Mouse (Mus musculus) leukemia stem cell, adult 10-12 weeks (primary cell): Measurements from ENCODE around the gene Tex45. TPM values are rescaled to one million over a fixed set of nuclear protein-coding genes. Genes with fewer than 3 reads are reported as not detected.

Source experiments
- polyA plus RNA-seq: library from polyadenylated mRNA; stranded (reverse); fragments of >175 nt; gene quantifications from 2 replicates; pipeline ENCODE4 v1.2.3, GENCODE M21; 2012; ENCODE audit warnings: low replicate concordance

The Tex45 gene
- polyA plus RNA-seq, result not detected in 2 replicates

DNA sequence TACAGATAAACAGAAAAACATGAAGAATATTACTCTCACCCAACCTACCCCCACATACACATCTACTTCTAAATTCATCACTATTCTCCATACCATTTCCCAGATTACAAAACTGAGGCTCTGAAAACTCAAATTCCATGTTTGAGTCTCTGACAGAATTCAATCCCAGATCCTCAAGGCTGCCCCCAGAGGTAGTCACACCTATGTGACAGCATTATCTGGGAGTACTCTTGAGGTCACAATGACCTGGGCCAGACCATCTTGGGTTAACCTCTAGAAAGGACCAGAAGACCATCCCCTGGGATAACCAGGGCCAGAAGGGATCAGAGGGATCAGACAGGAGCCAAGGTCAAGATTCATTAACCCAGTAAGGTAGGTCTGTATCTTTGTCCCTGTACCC, at the start of gene Tex45:
TSS of gene Tex45 (plus strand) at position 301 of the 400 bp plus-strand sequence.

DNA sequence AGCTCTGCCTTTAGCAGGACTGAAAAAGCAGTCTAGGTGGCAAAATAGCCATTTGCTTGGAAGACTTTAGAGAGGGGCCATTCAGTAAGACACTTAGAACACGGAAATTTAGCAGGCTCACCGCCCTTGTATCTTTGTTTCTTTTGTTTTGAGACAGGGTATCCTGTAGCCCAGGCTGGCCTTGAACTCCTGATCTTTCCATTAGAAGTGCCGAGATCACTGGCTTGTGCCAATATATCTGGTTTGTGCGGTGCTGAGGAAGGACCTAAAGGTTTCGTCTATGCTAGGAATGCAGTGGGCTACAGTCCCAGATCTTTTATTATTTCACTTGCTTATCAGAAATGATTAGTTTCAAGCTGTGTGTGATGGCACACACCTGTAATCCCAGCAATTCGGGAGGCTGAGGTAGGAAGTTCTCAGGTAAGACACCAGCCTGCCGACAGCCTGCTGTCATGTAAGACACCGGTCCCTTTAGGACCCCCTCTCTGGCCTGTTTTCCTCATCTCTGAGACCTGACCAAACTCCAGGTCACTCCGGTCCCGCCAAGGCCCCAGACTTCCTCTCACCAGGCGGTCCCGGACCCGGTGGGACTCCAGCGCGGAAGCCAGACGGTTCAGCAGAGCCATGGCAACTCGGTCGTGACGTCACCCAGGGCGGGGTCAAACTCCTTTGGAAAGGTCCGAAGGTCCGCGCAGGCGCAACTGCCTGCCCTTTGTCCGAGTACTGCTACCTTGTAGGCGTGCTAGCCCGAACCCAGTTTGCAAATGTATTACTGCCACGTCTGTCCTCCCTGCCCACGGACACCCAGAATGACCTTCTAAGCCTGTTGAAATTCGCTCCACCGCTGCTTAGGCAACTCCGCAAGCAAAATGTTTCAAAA, 3.4 kb upstream of the Tex45 start, which contains the start of gene Pex11g:
TSS of gene Pex11g (minus strand) at position 675 of the 880 bp plus-strand sequence.

GRCm38 (mm10) chr8:3492901-3493844, 22.5 kb downstream of the Tex45 start, which contains the start of gene Zfp358:
Gene Zfp358, plus strand, starts transcription at chr8:3493138.

DNA sequence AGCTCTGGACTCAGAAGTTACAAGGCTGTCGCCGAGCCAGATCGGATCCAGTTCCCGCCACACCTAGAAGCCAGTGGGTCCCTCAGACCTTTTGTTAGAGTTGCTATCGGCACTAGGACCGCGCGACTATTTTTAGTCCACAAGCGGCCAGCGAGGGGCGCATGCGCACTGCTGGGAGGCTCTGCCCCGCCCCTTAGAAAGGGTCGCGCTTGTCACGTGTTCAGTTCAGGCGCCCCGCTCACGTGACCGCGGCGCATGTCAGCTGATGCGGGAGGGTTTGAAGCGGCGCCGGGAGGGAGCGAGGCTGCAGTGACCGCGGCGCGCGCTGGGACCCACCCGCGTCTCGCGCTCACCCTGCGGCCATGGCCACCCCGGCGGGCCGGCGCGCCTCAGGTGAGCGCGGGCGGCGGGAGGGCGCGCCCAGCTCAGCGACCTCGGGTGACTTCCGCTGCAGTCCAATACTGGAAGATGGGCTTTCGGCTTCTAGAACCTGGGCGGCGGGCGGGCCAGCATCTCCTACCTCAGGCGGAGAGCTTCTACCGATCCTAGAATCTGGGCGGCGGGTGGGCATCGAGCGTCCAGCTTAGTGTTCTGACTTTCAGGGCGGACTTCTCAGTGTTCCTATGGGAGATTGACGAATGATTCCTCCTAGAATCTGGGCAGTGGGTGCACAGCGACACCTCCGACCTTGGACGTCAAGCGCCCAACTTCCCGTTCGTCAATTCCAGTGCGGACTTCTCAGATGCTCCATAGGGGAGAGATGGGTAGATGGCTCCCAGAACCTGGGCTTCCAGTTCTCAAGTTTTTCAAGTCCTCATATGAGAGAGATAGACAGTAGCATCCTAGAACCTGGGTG, 29.8 kb downstream of the Tex45 start, which contains the start of gene Mcoln1:
TSS of gene Mcoln1 (plus strand) at position 223 of the 856 bp plus-strand sequence.

DNA sequence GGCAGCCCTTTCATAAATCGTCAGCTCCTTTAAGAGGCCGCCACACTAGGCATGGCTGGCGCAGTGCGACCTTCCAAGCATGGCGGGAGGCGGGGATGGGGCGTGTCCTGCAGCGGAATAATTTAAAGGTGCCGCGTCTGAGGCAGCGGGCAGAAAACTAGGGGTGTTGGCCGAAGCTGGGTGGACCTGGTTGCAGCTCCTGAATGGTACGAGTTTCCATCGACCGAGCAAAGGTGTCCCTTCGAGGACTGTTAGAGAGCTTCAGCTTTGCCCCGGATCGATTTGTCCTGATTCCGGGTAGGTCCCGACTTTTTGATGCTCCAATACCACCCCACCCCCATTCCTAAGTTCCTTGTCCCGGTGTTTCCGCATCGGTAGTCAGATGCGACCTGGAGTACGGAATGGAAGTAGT, 44.6 kb downstream of the Tex45 start, which contains the start of gene Pnpla6:
TSS of gene Pnpla6 (plus strand) at position 125 of the 412 bp plus-strand sequence.

Other genes with a start within 250 kb of the Tex45 start
- 3.3 and 3.8 TPM in 2 replicates for gene Insr, start 191.2 kb upstream of the Tex45 start, polyA plus RNA-seq
- 1.9 and 2.8 TPM in 2 replicates for gene A430078G23Rik, start 117.4 kb upstream of the Tex45 start, polyA plus RNA-seq
- gene Arhgef18, start 77.9 kb upstream of the Tex45 start, polyA plus RNA-seq, result 28.5 and 65.0 TPM in 2 replicates
- 0.23 and 0.54 TPM in 2 replicates for gene Pex11g, start 3.2 kb upstream of the Tex45 start, polyA plus RNA-seq
- 3.4 and 6.5 TPM in 2 replicates for gene Zfp358, start 22.3 kb downstream of the Tex45 start, polyA plus RNA-seq
- gene Mcoln1, start 29.6 kb downstream of the Tex45 start, polyA plus RNA-seq, result 78.2 and 241 TPM in 2 replicates
- gene Pnpla6, start 44.5 kb downstream of the Tex45 start, polyA plus RNA-seq, result 21.4 and 33.0 TPM in 2 replicates
- 0.19 TPM in 1 of 2 replicates, not detected in the other for gene C330021F23Rik, start 97.1 kb downstream of the Tex45 start, polyA plus RNA-seq
- gene Camsap3, start 116.4 kb downstream of the Tex45 start, polyA plus RNA-seq, result 0.42 and 0.58 TPM in 2 replicates
- 27.6 and 38.9 TPM in 2 replicates for gene Xab2, start 150.5 kb downstream of the Tex45 start, polyA plus RNA-seq
- gene Pet100, start 150.7 kb downstream of the Tex45 start, polyA plus RNA-seq, result 10.9 and 50.5 TPM in 2 replicates
- gene Pcp2, start 154.7 kb downstream of the Tex45 start, polyA plus RNA-seq, result not detected in 2 replicates
- gene Stxbp2, start 160.1 kb downstream of the Tex45 start, polyA plus RNA-seq, result 95.4 and 315 TPM in 2 replicates
- gene Retn, start 184.9 kb downstream of the Tex45 start, polyA plus RNA-seq, result not detected in 2 replicates
- gene Mcemp1, start 194.9 kb downstream of the Tex45 start, polyA plus RNA-seq, result 0.11 and 0.24 TPM in 2 replicates
- not detected in 2 replicates for gene Fcor, start 201.5 kb downstream of the Tex45 start, polyA plus RNA-seq
- 10.8 and 16.4 TPM in 2 replicates for gene Trappc5, start 205.4 kb downstream of the Tex45 start, polyA plus RNA-seq
- gene Fcer2a, start 223.3 kb downstream of the Tex45 start, polyA plus RNA-seq, result 5.4 and 22.4 TPM in 2 replicates
- 0.17 TPM in 1 of 2 replicates, not detected in the other for gene Clec4g, start 249.8 kb downstream of the Tex45 start, polyA plus RNA-seq